ENCODE assay signal across 8 mouse cellular contexts in genomic region chr7:78766019-78766683, GRCm38 (mm10). TPM values are rescaled to one million over a fixed set of nuclear protein-coding genes. Genes with fewer than 3 reads are reported as not detected.
A peak's percentile ranks its signal among the peaks of the same experiment; 100 is the strongest.
DNase-seq lines count a peak whose midpoint lies in the region; ATAC-seq and TF ChIP-seq lines count a peak whose summit lies in the region.

No protein-coding gene starts in this region.

- no peak overlapping the region for H3K27ac ChIP-seq in embryonic facial prominence, embryonic 11.5 days (replicated peaks; ENCODE audit: low read depth, low read length)
- no peak overlapping the region for H3K27ac ChIP-seq in heart, embryonic 13.5 days (replicated peaks)
- H3K27ac ChIP-seq in kidney, postnatal 0 days, result no peak overlapping the region
- no peak overlapping the region for H3K27ac ChIP-seq in liver, embryonic 14.5 days
- H3K27ac ChIP-seq in neural tube, embryonic 15.5 days (replicated peaks), result no peak overlapping the region
- no peak overlapping the region for H3K27ac ChIP-seq in testis, adult 2 months (ENCODE audit: control insufficient read depth, insufficient read depth, low read depth, low read length)

- H3K4me3 ChIP-seq in embryonic facial prominence, embryonic 11.5 days (ENCODE audit: low read depth, low read length), result no peak overlapping the region
- H3K4me3 ChIP-seq in heart, embryonic 13.5 days, result no peak overlapping the region
- H3K4me3 ChIP-seq in kidney, postnatal 0 days (replicated peaks; ENCODE audit: low read depth, low read length), result no peak overlapping the region
- no peak overlapping the region for H3K4me3 ChIP-seq in liver, embryonic 14.5 days (ENCODE audit: insufficient read depth in 1 of 2, low read depth in 2 of 2, low read length in 2 of 2)
- no peak overlapping the region for H3K4me3 ChIP-seq in neural tube, embryonic 15.5 days (replicated peaks)
- H3K4me3 ChIP-seq in testis, adult 2 months (ENCODE audit: control insufficient read depth, low read depth, low read length), result peak overlapping the region; percentile 35; the same call in 1 of the 2 replicates

- 25% methylated on average over 18 of the region's 18 CpGs for WGBS in embryonic facial prominence, embryonic 11.5 days
- 21% methylated on average over 18 of the region's 18 CpGs for WGBS in heart, embryonic 13.5 days
- 20% methylated on average over 18 of the region's 18 CpGs for WGBS in kidney, postnatal 0 days
- WGBS in liver, embryonic 14.5 days (ENCODE audit: insufficient replicate concordance), result 21% methylated on average over 18 of the region's 18 CpGs
- WGBS in neural tube, embryonic 15.5 days, result 23% methylated on average over 18 of the region's 18 CpGs

- H3K9ac ChIP-seq in embryonic facial prominence, embryonic 11.5 days (replicated peaks; ENCODE audit: low read length), result no peak overlapping the region
- H3K9ac ChIP-seq in heart, embryonic 13.5 days, result no peak overlapping the region
- no peak overlapping the region for H3K9ac ChIP-seq in kidney, postnatal 0 days (ENCODE audit: low read depth, low read length)
- H3K9ac ChIP-seq in liver, embryonic 14.5 days (replicated peaks), result no peak overlapping the region
- no peak overlapping the region for H3K9ac ChIP-seq in neural tube, embryonic 15.5 days (replicated peaks)

- H3K4me1 ChIP-seq in embryonic facial prominence, embryonic 11.5 days (ENCODE audit: control insufficient read depth, insufficient read depth, low read length), result no peaks in the 10 kb centered on the region
- H3K4me1 ChIP-seq in heart, embryonic 13.5 days, result no peaks in the 10 kb centered on the region
- H3K4me1 ChIP-seq in kidney, postnatal 0 days (replicated peaks; ENCODE audit: insufficient read depth, low read length), result no peaks in the 10 kb centered on the region
- H3K4me1 ChIP-seq in liver, embryonic 14.5 days (replicated peaks; ENCODE audit: control insufficient read depth in 2 of 2, insufficient read depth in 2 of 2, low read length in 1 of 2), result no peaks in the 10 kb centered on the region
- peaks cover 3% of the 10 kb centered on the region for H3K4me1 ChIP-seq in neural tube, embryonic 15.5 days
- peaks cover 5% of the 10 kb centered on the region; the same call in 1 of the 2 replicates for H3K4me1 ChIP-seq in testis, adult 2 months (ENCODE audit: control insufficient read depth, insufficient read depth, low read length)

- H3K4me2 ChIP-seq in embryonic facial prominence, embryonic 11.5 days (ENCODE audit: low read depth, low read length), result no peak overlapping the region
- peak overlapping the region; percentile 41 for H3K4me2 ChIP-seq in heart, embryonic 13.5 days
- no peak overlapping the region for H3K4me2 ChIP-seq in kidney, postnatal 0 days (ENCODE audit: low read length)
- no peak overlapping the region for H3K4me2 ChIP-seq in liver, embryonic 14.5 days (ENCODE audit: low read depth)
- H3K4me2 ChIP-seq in neural tube, embryonic 15.5 days, result peak overlapping the region; percentile 42

- peak; percentile 94 for TF ChIP-seq CTCF in kidney, postnatal 0 days (IDR thresholded peaks at IDR 0.05; ENCODE audit: low read depth)
- peak; percentile 80 for TF ChIP-seq CTCF in liver, embryonic 14.5 days (IDR thresholded peaks at IDR 0.05; ENCODE audit: low read depth)
- TF ChIP-seq CTCF in testis, adult 2 months (IDR thresholded peaks at IDR 0.05; ENCODE audit: control insufficient read depth, insufficient read depth, insufficient replicate concordance, low read depth, low read length), result peak; percentile 93

- TF ChIP-seq POLR2A in testis, adult 2 months (IDR thresholded peaks at IDR 0.05; ENCODE audit: control insufficient read depth, low read depth, low read length), result no peak

- H3K27me3 ChIP-seq in embryonic facial prominence, embryonic 11.5 days (ENCODE audit: control insufficient read depth, insufficient read depth, low read length), result no peaks in the 10 kb centered on the region
- peaks cover 25% of the 10 kb centered on the region for H3K27me3 ChIP-seq in heart, embryonic 13.5 days (replicated peaks)
- no peaks in the 10 kb centered on the region for H3K27me3 ChIP-seq in kidney, postnatal 0 days (ENCODE audit: insufficient read depth, low read length)
- no peaks in the 10 kb centered on the region for H3K27me3 ChIP-seq in liver, embryonic 14.5 days (ENCODE audit: control insufficient read depth, insufficient read depth, low read length)
- 0 out of 2 replicates have a peak, but pooled peaks cover 3% of the 10 kb centered on the region for H3K27me3 ChIP-seq in neural tube, embryonic 15.5 days (replicated peaks)
- no peaks in the 10 kb centered on the region for H3K27me3 ChIP-seq in testis, adult 2 months (ENCODE audit: control insufficient read depth, insufficient read depth, low read length)

- H3K36me3 ChIP-seq in embryonic facial prominence, embryonic 11.5 days (replicated peaks; ENCODE audit: control insufficient read depth, insufficient read depth, low read depth, low read length), result no peaks in the 10 kb centered on the region
- H3K36me3 ChIP-seq in heart, embryonic 13.5 days, result no peaks in the 10 kb centered on the region
- H3K36me3 ChIP-seq in kidney, postnatal 0 days (ENCODE audit: insufficient read depth, low read length), result no peaks in the 10 kb centered on the region
- H3K36me3 ChIP-seq in liver, embryonic 14.5 days (replicated peaks; ENCODE audit: control insufficient read depth, insufficient read depth, low read depth), result no peaks in the 10 kb centered on the region
- H3K36me3 ChIP-seq in neural tube, embryonic 15.5 days, result no peaks in the 10 kb centered on the region
- H3K36me3 ChIP-seq in testis, adult 2 months (ENCODE audit: control insufficient read depth, insufficient read depth, low read length), result no peaks in the 10 kb centered on the region

- DNase-seq in A20 (ENCODE audit: low read depth, low spot score), result peak; percentile 65
- peak; percentile 88 for DNase-seq in adrenal gland, postnatal 14 days
- DNase-seq in embryonic facial prominence, embryonic 11.5 days (ENCODE audit: low spot score), result peak; percentile 85
- peak; percentile 78 for DNase-seq in kidney, postnatal 0 days (ENCODE audit: low spot score)
- DNase-seq in liver, embryonic 14.5 days (ENCODE audit: low read depth in 3 of 3, low spot score in 3 of 3), result peak in 1 of 3 experiments; percentile 17

- no peaks in the 10 kb centered on the region for H3K9me3 ChIP-seq in embryonic facial prominence, embryonic 11.5 days (replicated peaks; ENCODE audit: control insufficient read depth, low read length)
- no peaks in the 10 kb centered on the region for H3K9me3 ChIP-seq in heart, embryonic 13.5 days
- no peaks in the 10 kb centered on the region for H3K9me3 ChIP-seq in kidney, postnatal 0 days (replicated peaks; ENCODE audit: low read length)
- H3K9me3 ChIP-seq in liver, embryonic 14.5 days (ENCODE audit: control insufficient read depth, low read length), result no peaks in the 10 kb centered on the region
- H3K9me3 ChIP-seq in neural tube, embryonic 15.5 days (replicated peaks), result no peaks in the 10 kb centered on the region

- no peak for TF ChIP-seq EP300 in liver, embryonic 14.5 days (IDR thresholded peaks at IDR 0.05; ENCODE audit: low read depth)

- peak; percentile 59; the same call in 1 of the 2 replicates for ATAC-seq in embryonic facial prominence, embryonic 11.5 days (replicated peaks; ENCODE audit: insufficient number of reproducible peaks, low FRiP score, low TSS enrichment, low read depth)
- ATAC-seq in heart, embryonic 13.5 days (ENCODE audit: extremely low read depth, insufficient number of reproducible peaks, low FRiP score, low TSS enrichment), result no peak
- peak; percentile 74 for ATAC-seq in kidney, postnatal 0 days (replicated peaks; ENCODE audit: low FRiP score, low read depth)
- no peak for ATAC-seq in liver, embryonic 14.5 days (ENCODE audit: insufficient read depth)
- ATAC-seq in neural tube, embryonic 15.5 days (ENCODE audit: low FRiP score), result peak; percentile 79

RNA-seq across cellular contexts. Expression of gene Mrps11, which starts 16.8 kb away (rescaled TPM):
- 85.6 and 91.2 TPM in 2 replicates for total RNA-seq in adrenal gland, postnatal 14 days (2021)
- polyA plus RNA-seq in embryonic facial prominence, embryonic 11.5 days (2014; fragmentation: Nextera tagmentation; extraction: Ambion mirVana), result 82.8 and 85.7 TPM in 2 replicates
- polyA plus RNA-seq in heart, embryonic 13.5 days (2015; fragmentation: Nextera tagmentation; extraction: Ambion mirVana), result 54.2 and 65.7 TPM in 2 replicates
- polyA plus RNA-seq in kidney, postnatal 0 days (2015; fragmentation: Nextera tagmentation; extraction: Ambion mirVana), result 71.0 and 77.3 TPM in 2 replicates
- 41.3 and 45.2 TPM in 2 replicates for polyA plus RNA-seq in liver, embryonic 14.5 days (2012; rRNA removed)
- polyA plus RNA-seq in liver, embryonic 14.5 days (2014; fragmentation: Nextera tagmentation; extraction: Ambion mirVana), result 40.8 and 46.3 TPM in 2 replicates
- polyA plus RNA-seq in neural tube, embryonic 15.5 days (2015; fragmentation: Nextera tagmentation; extraction: Ambion mirVana), result 74.5 and 76.8 TPM in 2 replicates
- 55.0 and 70.9 TPM in 2 replicates for polyA plus RNA-seq in testis, adult 2 months (2012; rRNA removed)

RNA-seq across cellular contexts. Expression of gene Mrpl46, which starts 17.2 kb away (rescaled TPM):
- 40.3 and 47.7 TPM in 2 replicates for total RNA-seq in adrenal gland, postnatal 14 days (2021)
- 77.3 and 80.7 TPM in 2 replicates for polyA plus RNA-seq in embryonic facial prominence, embryonic 11.5 days (2014; fragmentation: Nextera tagmentation; extraction: Ambion mirVana)
- polyA plus RNA-seq in heart, embryonic 13.5 days (2015; fragmentation: Nextera tagmentation; extraction: Ambion mirVana), result 53.7 and 59.8 TPM in 2 replicates
- 79.6 and 80.4 TPM in 2 replicates for polyA plus RNA-seq in kidney, postnatal 0 days (2015; fragmentation: Nextera tagmentation; extraction: Ambion mirVana)
- 16.3 and 22.4 TPM in 2 replicates for polyA plus RNA-seq in liver, embryonic 14.5 days (2012; rRNA removed)
- polyA plus RNA-seq in liver, embryonic 14.5 days (2014; fragmentation: Nextera tagmentation; extraction: Ambion mirVana), result 52.9 and 55.1 TPM in 2 replicates
- 60.2 and 60.5 TPM in 2 replicates for polyA plus RNA-seq in neural tube, embryonic 15.5 days (2015; fragmentation: Nextera tagmentation; extraction: Ambion mirVana)
- 13.7 and 16.0 TPM in 2 replicates for polyA plus RNA-seq in testis, adult 2 months (2012; rRNA removed)

RNA-seq across cellular contexts. Expression of gene Ntrk3, which starts 28.3 kb away (rescaled TPM):
- total RNA-seq in adrenal gland, postnatal 14 days (2021), result 33.0 and 38.2 TPM in 2 replicates
- polyA plus RNA-seq in embryonic facial prominence, embryonic 11.5 days (2014; fragmentation: Nextera tagmentation; extraction: Ambion mirVana), result 2.2 and 2.6 TPM in 2 replicates
- 0.65 and 1.1 TPM in 2 replicates for polyA plus RNA-seq in heart, embryonic 13.5 days (2015; fragmentation: Nextera tagmentation; extraction: Ambion mirVana)
- 1.3 and 1.5 TPM in 2 replicates for polyA plus RNA-seq in kidney, postnatal 0 days (2015; fragmentation: Nextera tagmentation; extraction: Ambion mirVana)
- polyA plus RNA-seq in liver, embryonic 14.5 days (2012; rRNA removed), result 0.25 and 0.50 TPM in 2 replicates
- 0.03 and 0.14 TPM in 2 replicates for polyA plus RNA-seq in liver, embryonic 14.5 days (2014; fragmentation: Nextera tagmentation; extraction: Ambion mirVana)
- 22.5 and 27.3 TPM in 2 replicates for polyA plus RNA-seq in neural tube, embryonic 15.5 days (2015; fragmentation: Nextera tagmentation; extraction: Ambion mirVana)
- 7.7 and 7.8 TPM in 2 replicates for polyA plus RNA-seq in testis, adult 2 months (2012; rRNA removed)

Comparison
In these comparisons a context has a peak if more than half of its experiments do, and no peak if none do; other contexts are left out.
1. ATAC-seq: peak in embryonic facial prominence, embryonic 11.5 days (single experiment), kidney, postnatal 0 days (single experiment) and neural tube, embryonic 15.5 days (single experiment); none in heart, embryonic 13.5 days (single experiment) and liver, embryonic 14.5 days (single experiment).
2. H3K4me2 ChIP-seq: peak in heart, embryonic 13.5 days (single experiment) and neural tube, embryonic 15.5 days (single experiment); none in embryonic facial prominence, embryonic 11.5 days (single experiment), kidney, postnatal 0 days (single experiment) and liver, embryonic 14.5 days (single experiment).
3. Peak in every context shown above with its lines, with median percentiles within 50 percentile points of each other: CTCF ChIP-seq.